Mouse (Mus musculus) liver, postnatal 0 days (tissue): ENCODE data around the gene Srrt. TPM values are rescaled to one million over a fixed set of nuclear protein-coding genes. Genes with fewer than 3 reads are reported as not detected.

Experiments used
- ATAC-seq: fragments of 200-750 bp; cut with Nextera tagmentation; 2 replicates; pipeline ENCODE4 v1.8.0; 2017; ENCODE audit warnings: mild to moderate bottlenecking, moderate library complexity
- DNase-seq: peaks from one replicate; pipeline ENCODE4 v3.0.0-alpha.2; 2016
- H3K27ac ChIP-seq: fragments of 300-500 bp; sonication (generic); 2 replicates; pipeline ENCODE4 v1.5.1; 2014; ENCODE audit warnings: antibody characterized with exemption, moderate library complexity, mild to moderate bottlenecking, low read depth
- H3K27me3 ChIP-seq: fragments of 300-500 bp; sonication (generic); 2 replicates; pipeline ENCODE4 v1.6.1; 2014; ENCODE audit warnings: low read length, control low read depth, mixed read lengths; ENCODE audit not compliant: insufficient read depth
- H3K36me3 ChIP-seq: fragments of 300-500 bp; sonication (generic); replicated peaks from 2 replicates; pipeline ENCODE4 v1.6.1; 2014; ENCODE audit warnings: mild to moderate bottlenecking, control low read depth, low read length, moderate library complexity, mixed read lengths; ENCODE audit not compliant: insufficient read depth
- H3K4me1 ChIP-seq: fragments of 300-500 bp; sonication (generic); 2 replicates; pipeline ENCODE4 v1.6.1; 2014; ENCODE audit warnings: antibody characterized with exemption, mild to moderate bottlenecking, control low read depth; ENCODE audit not compliant: insufficient read depth
- H3K4me2 ChIP-seq: fragments of 300-500 bp; sonication (generic); 2 replicates; pipeline ENCODE4 v1.6.1; 2014; ENCODE audit warnings: low read depth, mild to moderate bottlenecking, low read length, moderate library complexity, mixed read lengths
- H3K4me3 ChIP-seq: fragments of 300-500 bp; sonication (generic); 2 replicates; pipeline ENCODE4 v1.5.1; 2014; ENCODE audit warnings: low read depth, low read length
- H3K9ac ChIP-seq: fragments of 300-500 bp; sonication (generic); replicated peaks from 2 replicates; pipeline ENCODE4 v1.6.1; 2014; ENCODE audit warnings: mild to moderate bottlenecking, moderate library complexity
- H3K9me3 ChIP-seq: fragments of 300-500 bp; sonication (generic); 2 replicates; pipeline ENCODE4 v1.6.1; 2016; ENCODE audit warnings: mild to moderate bottlenecking, control low read depth, low read length, mixed read lengths
- CTCF ChIP-seq: sonication (generic); IDR thresholded peaks from 2 replicates; pipeline ENCODE4 v1.5.1; 2016; ENCODE audit warnings: antibody characterized with exemption, low read depth
- EP300 ChIP-seq: IDR thresholded peaks from 2 replicates; pipeline ENCODE4 v1.6.1; 2016; ENCODE audit warnings: antibody characterized with exemption, low read depth, mild to moderate bottlenecking
- WGBS: fragments of 180-500 bp; shearing (Covaris S2); extraction: QIAGEN DNeasy Blood & Tissue Kit; methylation state at CpG from one replicate; pipeline ENCODE4 v1.1.7; 2014; ENCODE audit not compliant: insufficient replicate concordance; 5-methylcytosine and 5-hydroxymethylcytosine counted together
- polyA plus RNA-seq: library from polyadenylated mRNA; unstranded; fragments of >200 nt; fragmentation: Nextera tagmentation; extraction: Ambion mirVana; gene quantifications from 2 replicates; pipeline ENCODE4 v1.2.1, GENCODE M21; 2015

Gene Srrt
- polyA plus RNA-seq, 1 experiment from 2014 or later, result 28.2 TPM

DNA sequence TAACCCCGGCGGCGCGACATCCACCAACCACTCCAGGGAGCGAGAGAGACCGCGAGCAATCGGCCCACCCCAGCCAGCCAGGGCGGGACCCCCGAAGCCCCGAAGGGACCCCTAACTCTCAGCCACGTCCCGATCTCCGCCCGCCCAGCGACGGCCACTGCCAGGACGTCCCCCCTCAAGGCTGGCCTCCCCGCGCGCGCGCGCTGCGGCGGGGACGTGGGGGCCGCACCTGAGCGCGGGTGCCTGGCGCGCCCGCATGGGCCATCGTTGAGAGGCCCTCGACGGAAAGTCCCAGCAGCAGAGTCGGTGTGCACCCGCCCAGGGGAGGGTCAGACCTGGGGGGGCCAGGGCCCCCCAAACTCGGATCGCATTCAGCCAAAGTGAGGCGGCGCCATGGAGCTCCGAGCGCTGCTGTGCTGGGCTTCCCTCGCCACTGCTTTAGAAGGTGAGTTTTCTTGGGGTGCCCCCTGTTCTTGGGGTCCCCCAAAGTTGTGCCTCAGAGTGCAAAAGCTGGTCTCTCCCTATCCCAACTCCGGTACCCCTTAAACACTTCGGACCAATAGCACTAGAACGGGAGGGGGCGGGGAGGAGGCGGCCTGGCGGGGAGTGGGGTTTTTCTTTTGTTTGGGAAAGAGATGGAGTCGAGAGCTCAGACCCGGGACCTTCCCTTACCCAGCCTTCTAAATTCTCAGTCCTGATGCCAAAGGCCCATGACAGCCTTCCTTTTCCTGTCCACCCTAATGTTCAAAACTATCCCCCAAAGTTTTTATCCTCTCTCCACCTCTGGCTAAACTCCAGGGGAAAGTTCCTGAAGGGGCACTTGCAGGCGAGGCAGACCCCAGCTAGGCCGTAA is 43.0 kb upstream of the Srrt start:
- no peak for TF ChIP-seq EP300
- no peak for TF ChIP-seq CTCF
- H3K27ac ChIP-seq, result peak overlapping the region; percentile 87
- 3% methylated on average over 52 of the region's 55 CpGs for WGBS

DNA sequence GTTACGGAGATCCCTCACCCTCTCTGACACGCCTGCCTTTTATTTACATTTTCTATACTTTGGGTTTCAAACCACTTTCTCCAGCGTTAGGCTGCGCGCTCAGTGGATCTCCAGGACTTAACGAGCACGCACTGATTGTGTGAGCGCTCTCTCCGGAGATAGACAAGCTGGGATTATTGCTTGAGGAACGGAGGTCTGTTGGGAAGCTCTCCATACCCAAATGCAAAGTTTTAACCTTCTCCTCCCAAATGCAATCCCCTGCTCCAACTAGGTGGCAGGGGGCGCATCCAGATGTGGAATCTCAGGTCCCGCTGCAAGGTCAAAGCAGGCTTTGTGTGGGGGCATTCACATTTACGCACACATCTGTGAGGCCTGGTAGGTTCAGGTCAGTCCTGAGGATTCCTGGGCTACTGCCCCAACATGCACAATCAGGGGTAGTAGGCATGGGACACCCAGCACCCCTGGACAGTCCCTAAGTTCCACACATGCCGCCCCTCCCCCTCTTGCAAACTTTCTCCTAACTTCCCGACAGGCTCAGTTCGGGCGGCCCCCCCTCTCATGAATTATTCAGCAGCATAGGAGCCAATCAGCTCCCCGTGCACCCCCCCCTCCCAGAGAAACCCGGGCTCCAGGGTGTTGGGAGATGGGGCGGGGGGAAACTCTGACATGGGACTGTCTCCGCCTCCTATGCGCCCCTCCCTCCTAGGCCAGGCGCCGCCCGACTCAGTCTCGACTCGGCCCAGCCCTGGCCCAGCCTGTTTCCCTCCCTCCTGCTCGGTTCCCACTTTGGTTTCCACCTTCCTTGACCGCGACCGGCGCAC is 42.1 kb upstream of the Srrt start, which contains the start of gene Ephb4:
Gene Ephb4, plus strand, starts transcription at position 726 of the 821 bp plus-strand sequence.
- H3K4me1 ChIP-seq, result peaks cover 16% of the 10 kb centered on the region
- H3K9ac ChIP-seq, result peak within 1 kb of the TSS; percentile 74
- peak; percentile 48; the same call in 1 of the 2 replicates for TF ChIP-seq EP300
- TF ChIP-seq CTCF, result peak; percentile 25; the same call in 1 of the 2 replicates
- no peaks in the 10 kb centered on the region for H3K9me3 ChIP-seq
- no peaks in the 10 kb centered on the region for H3K36me3 ChIP-seq
- H3K4me2 ChIP-seq, result peak within 1 kb of the TSS; percentile 74
- WGBS, result 2% methylated on average over 28 of the region's 32 CpGs
- H3K27ac ChIP-seq, result peak within 1 kb of the TSS; percentile 87
- H3K27me3 ChIP-seq, result peaks cover 37% of the 10 kb centered on the region
- DNase-seq, result peak; percentile 84
- H3K4me3 ChIP-seq, result peak within 1 kb of the TSS; percentile 59
- ATAC-seq, result peak; percentile 83

More for the DNA sequence above, 43.0 kb upstream of the Srrt start:
- H3K9ac ChIP-seq, result peak overlapping the region; percentile 74
- H3K4me3 ChIP-seq, result peak overlapping the region; percentile 59
- H3K9me3 ChIP-seq, result no peaks in the 10 kb centered on the region
- DNase-seq (peak; percentile 36), ATAC-seq (peak; percentile 17)
- peaks cover 13% of the 10 kb centered on the region for H3K4me1 ChIP-seq
- peak overlapping the region; percentile 74 for H3K4me2 ChIP-seq
- peaks cover 3% of the 10 kb centered on the region; the same call in 1 of the 2 replicates for H3K36me3 ChIP-seq
- peaks cover 37% of the 10 kb centered on the region for H3K27me3 ChIP-seq

DNA sequence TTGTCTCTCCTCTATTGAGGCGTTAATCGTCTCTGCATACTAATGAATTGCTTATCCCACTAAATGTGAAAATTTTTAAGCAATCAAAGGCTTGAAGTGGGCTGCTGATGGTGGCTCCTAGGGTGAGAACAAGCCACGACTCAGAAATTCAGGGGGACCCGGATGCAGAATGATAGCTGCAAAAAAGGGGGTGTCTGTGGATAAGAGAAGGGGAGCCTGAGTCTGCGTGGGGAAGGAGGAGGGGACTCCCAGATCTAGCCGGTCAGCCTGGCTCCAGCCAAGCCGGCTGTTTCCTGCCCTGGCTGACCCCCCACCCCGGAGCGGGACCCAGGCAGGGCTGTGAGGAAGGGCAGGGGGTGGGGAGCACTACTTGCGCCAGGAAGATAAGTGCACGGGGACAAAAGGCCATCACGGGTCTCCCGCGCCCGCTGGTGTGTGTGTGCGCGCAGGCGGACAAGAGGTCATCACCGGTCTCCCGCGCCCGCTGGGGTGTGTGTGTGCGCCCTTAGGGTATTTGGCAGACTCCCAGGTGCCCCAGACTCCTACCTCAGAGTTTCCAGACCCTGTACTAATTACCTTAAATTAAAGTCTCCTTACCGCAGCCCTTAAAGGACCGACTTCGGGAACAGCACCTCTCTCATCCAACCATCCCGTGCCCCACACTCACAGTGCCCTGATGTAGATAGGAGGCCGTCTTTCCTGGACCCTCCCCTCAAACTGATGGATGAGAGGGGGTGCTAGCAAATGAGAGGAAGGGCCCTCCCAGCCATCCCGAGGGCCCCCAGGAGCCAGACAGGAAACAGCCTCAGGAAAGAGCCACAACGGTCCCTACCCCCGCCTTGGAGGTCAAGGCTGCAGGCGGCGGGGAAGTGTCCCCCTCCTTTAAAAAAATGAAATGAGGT is 41.3 kb upstream of the Srrt start:
- TF ChIP-seq EP300 (peak; percentile 35; the same call in 1 of the 2 replicates), CTCF (no peak)
- Histone ChIP-seq H3K4me1 (peaks cover 16% of the 10 kb centered on the region), H3K4me3 (peak overlapping the region; percentile 59), H3K27me3 (peaks cover 37% of the 10 kb centered on the region), H3K9ac (peak overlapping the region; percentile 38), H3K4me2 (peak overlapping the region; percentile 74), H3K9me3 (no peaks in the 10 kb centered on the region), H3K36me3 (no peaks in the 10 kb centered on the region), H3K27ac (peak overlapping the region; percentile 85)
- 0 out of 2 replicates have a peak, but pooled peaks have one; percentile 7 for ATAC-seq
- 3% methylated on average over 33 of the region's 33 CpGs for WGBS
- peak; percentile 71 for DNase-seq

DNA sequence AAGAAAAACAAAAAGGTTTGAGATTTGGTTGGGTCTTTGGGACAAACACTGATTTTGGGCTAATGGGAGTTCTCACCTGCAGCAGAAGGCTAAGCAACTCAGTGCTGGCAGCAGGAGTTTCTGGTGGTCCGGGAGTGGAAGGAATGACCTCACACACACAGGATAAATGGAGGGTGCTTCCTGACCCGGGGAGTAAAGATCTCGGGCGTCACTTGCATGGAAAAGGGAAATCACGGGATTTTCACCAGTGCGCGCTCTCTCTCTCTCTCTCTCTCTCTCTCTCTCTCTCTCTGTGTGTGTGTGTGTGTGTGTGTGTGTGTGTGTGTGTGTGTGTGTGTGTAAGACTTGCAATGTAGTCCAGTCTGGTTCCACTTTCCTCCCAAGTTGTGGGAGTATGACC is 40.4 kb upstream of the Srrt start:
- H3K27ac ChIP-seq, result peak overlapping the region; percentile 85
- H3K4me2 ChIP-seq, result peak overlapping the region; percentile 74
- no peaks in the 10 kb centered on the region for H3K36me3 ChIP-seq
- no peaks in the 10 kb centered on the region for H3K9me3 ChIP-seq
- H3K4me3 ChIP-seq, result no peak overlapping the region
- no peak for DNase-seq
- peaks cover 16% of the 10 kb centered on the region for H3K4me1 ChIP-seq
- no peak overlapping the region for H3K9ac ChIP-seq
- TF ChIP-seq EP300 (no peak), CTCF (no peak)
- peaks cover 37% of the 10 kb centered on the region for H3K27me3 ChIP-seq
- no peak for ATAC-seq
- 22% methylated on average over 7 of the region's 7 CpGs for WGBS

DNA sequence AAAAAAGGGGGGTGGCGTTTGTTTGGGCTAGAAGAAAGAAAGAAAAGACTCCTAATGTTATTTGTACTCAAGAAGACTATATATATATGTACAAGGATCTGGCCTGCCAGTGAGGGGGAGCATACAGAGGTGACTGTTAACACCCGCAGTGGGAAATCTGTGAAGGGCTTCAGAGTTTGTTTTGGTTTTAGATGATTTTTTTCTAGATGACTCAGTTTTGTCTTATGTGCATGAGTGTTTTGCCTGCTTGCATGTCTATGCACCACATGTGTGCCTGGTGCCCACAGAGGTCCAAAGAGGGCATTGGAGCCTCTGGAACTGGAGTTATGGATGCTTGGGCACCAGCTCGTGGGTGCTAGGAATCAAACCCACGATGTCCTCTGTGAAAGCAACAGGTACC is 39.5 kb upstream of the Srrt start:
- TF ChIP-seq EP300 (no peak), CTCF (no peak)
- H3K4me1 ChIP-seq, result peaks cover 10% of the 10 kb centered on the region; the same call in 1 of the 2 replicates
- H3K36me3 ChIP-seq, result no peaks in the 10 kb centered on the region
- H3K4me3 ChIP-seq, result no peak overlapping the region
- H3K27ac ChIP-seq, result peak overlapping the region; percentile 85
- H3K4me2 ChIP-seq, result no peak overlapping the region
- WGBS, result 54% methylated on average over 4 of the region's 4 CpGs
- no peak for ATAC-seq
- no peak overlapping the region for H3K9ac ChIP-seq
- no peak for DNase-seq
- H3K27me3 ChIP-seq, result peaks cover 37% of the 10 kb centered on the region
- no peaks in the 10 kb centered on the region for H3K9me3 ChIP-seq
